Mouse (Mus musculus) forebrain, embryonic 16.5 days (tissue): ENCODE measurements at regions not wholly inside any gene's neighbourhood (a gene's known extent, or its start where the extent isn't known, plus 50 kb on each side); places are given as distances from the start of the nearest gene placed in this dataset.
"Not testable (repeated sequence)": the region's sequence is repeated elsewhere in the genome, so short reads cannot be mapped to it uniquely, and the experiment has no call there.

Experiments
- ATAC-seq: fragments of 200-750 bp; cut with Nextera tagmentation; 2 replicates; pipeline ENCODE4 v1.8.0; 2017; ENCODE audit warnings: mild to moderate bottlenecking, moderate library complexity
- H3K27ac ChIP-seq: fragments of 300-500 bp; sonication (generic); 2 replicates; pipeline ENCODE4 v1.5.1; 2014; ENCODE audit warnings: low read length, control low read depth
- H3K27me3 ChIP-seq: fragments of 300-500 bp; sonication (generic); replicated peaks from 2 replicates; pipeline ENCODE4 v1.6.1; 2014; ENCODE audit warnings: low read length; ENCODE audit not compliant: control insufficient read depth, insufficient read depth
- H3K36me3 ChIP-seq: fragments of 300-500 bp; sonication (generic); 2 replicates; pipeline ENCODE4 v1.6.1; 2014; ENCODE audit not compliant: control insufficient read depth, insufficient read depth
- H3K4me1 ChIP-seq: fragments of 300-500 bp; sonication (generic); replicated peaks from 2 replicates; pipeline ENCODE4 v1.6.1; 2014; ENCODE audit warnings: low read length; ENCODE audit not compliant: control insufficient read depth, insufficient read depth
- H3K4me2 ChIP-seq: fragments of 300-500 bp; sonication (generic); 2 replicates; pipeline ENCODE4 v1.6.1; 2014; ENCODE audit warnings: mild to moderate bottlenecking, low read length, control low read depth
- H3K4me3 ChIP-seq: fragments of 300-500 bp; sonication (generic); replicated peaks from 2 replicates; pipeline ENCODE4 v1.5.1; 2014; ENCODE audit warnings: mild to moderate bottlenecking, low read length, control low read depth
- H3K9ac ChIP-seq: fragments of 300-500 bp; sonication (generic); replicated peaks from 2 replicates; pipeline ENCODE4 v1.6.1; 2014; ENCODE audit warnings: low read depth, low read length, control low read depth
- H3K9me3 ChIP-seq: fragments of 300-500 bp; sonication (generic); 2 replicates; pipeline ENCODE4 v1.6.1; 2016; ENCODE audit warnings: low read length; ENCODE audit not compliant: control insufficient read depth
- WGBS: fragments of 180-500 bp; shearing (Covaris S2); extraction: QIAGEN DNeasy Blood & Tissue Kit; methylation state at CpG from one replicate; pipeline ENCODE4 v1.1.7; 2014; 5-methylcytosine and 5-hydroxymethylcytosine counted together

- Histone ChIP-seq H3K27ac (peak overlapping the region; percentile 48), H3K9me3 (no peaks in the 10 kb centered on the region), H3K27me3 (peaks cover 6% of the 10 kb centered on the region; the same call in 1 of the 2 replicates), H3K36me3 (no peaks in the 10 kb centered on the region), H3K4me1 (peaks cover 4% of the 10 kb centered on the region), H3K4me2 (peak overlapping the region; percentile 37), H3K9ac (no peak overlapping the region; the same call in 1 of the 2 replicates), H3K4me3 (peak overlapping the region; percentile 24)
- WGBS, result 35% methylated on average over 24 of the region's 24 CpGs
- ATAC-seq, result peak; percentile 96
Observed at GRCm38 (mm10) chr5:75410240-75411186, 164.2 kb upstream of the Kit start.

- not testable (repeated sequence) for H3K9ac ChIP-seq, H3K27me3 ChIP-seq, H3K4me3 ChIP-seq, ATAC-seq, H3K27ac ChIP-seq, H3K36me3 ChIP-seq, H3K4me2 ChIP-seq, H3K4me1 ChIP-seq
- 74% methylated on average over 2 of the region's 2 CpGs for WGBS
- H3K9me3 ChIP-seq, result peaks cover 10% of the 10 kb centered on the region
Observed at GRCm38 (mm10) chr5:75419282-75419681, 155.4 kb upstream of the Kit start.

GRCm38 (mm10) chr5:75432885-75433284 lies 141.8 kb upstream of the Kit start:
- no peak overlapping the region for H3K4me3 ChIP-seq
- no peaks in the 10 kb centered on the region for H3K36me3 ChIP-seq
- WGBS, result 92% methylated on average over 2 of the region's 2 CpGs
- H3K9me3 ChIP-seq, result no peaks in the 10 kb centered on the region
- no peak for ATAC-seq
- no peak overlapping the region for H3K27ac ChIP-seq
- H3K4me1 ChIP-seq, result no peaks in the 10 kb centered on the region
- no peak overlapping the region for H3K4me2 ChIP-seq
- H3K27me3 ChIP-seq, result no peaks in the 10 kb centered on the region
- no peak overlapping the region for H3K9ac ChIP-seq

GRCm38 (mm10) chr5:75437924-75438323 lies 136.8 kb upstream of the Kit start:
- H3K36me3 ChIP-seq, result no peaks in the 10 kb centered on the region
- no peak overlapping the region for H3K9ac ChIP-seq
- 62% methylated on average over 5 of the region's 5 CpGs for WGBS
- no peaks in the 10 kb centered on the region for H3K27me3 ChIP-seq
- no peak overlapping the region for H3K4me2 ChIP-seq
- no peaks in the 10 kb centered on the region for H3K9me3 ChIP-seq
- H3K27ac ChIP-seq, result no peak overlapping the region
- ATAC-seq, result no peak
- no peaks in the 10 kb centered on the region for H3K4me1 ChIP-seq
- no peak overlapping the region for H3K4me3 ChIP-seq

GRCm38 (mm10) chr5:75444024-75444604 lies 130.6 kb upstream of the Kit start:
- H3K9ac ChIP-seq, result no peak overlapping the region
- H3K4me2 ChIP-seq, result no peak overlapping the region
- no peak overlapping the region for H3K27ac ChIP-seq
- H3K9me3 ChIP-seq, result no peaks in the 10 kb centered on the region
- 0 out of 2 replicates have a peak, but pooled peaks cover 4% of the 10 kb centered on the region for H3K4me1 ChIP-seq
- H3K27me3 ChIP-seq, result no peaks in the 10 kb centered on the region
- no peak overlapping the region for H3K4me3 ChIP-seq
- WGBS, result 76% methylated on average over 3 of the region's 3 CpGs
- ATAC-seq, result no peak
- no peaks in the 10 kb centered on the region for H3K36me3 ChIP-seq

GRCm38 (mm10) chr5:75446386-75446785 lies 128.3 kb upstream of the Kit start:
- Histone ChIP-seq H3K9ac (no peak overlapping the region), H3K4me2 (no peak overlapping the region), H3K27me3 (no peaks in the 10 kb centered on the region), H3K27ac (no peak overlapping the region), H3K4me3 (no peak overlapping the region), H3K36me3 (no peaks in the 10 kb centered on the region), H3K4me1 (peaks cover 10% of the 10 kb centered on the region), H3K9me3 (no peaks in the 10 kb centered on the region)
- no peak for ATAC-seq
- 65% methylated on average over 1 of the region's 1 CpGs for WGBS

- peak; percentile 45 for ATAC-seq
Observed at GRCm38 (mm10) chr5:75449913-75450525, 124.7 kb upstream of the Kit start.

GRCm38 (mm10) chr5:75450564-75450963 lies 124.2 kb upstream of the Kit start:
- Histone ChIP-seq H3K9ac (no peak overlapping the region), H3K4me2 (no peak overlapping the region), H3K4me3 (no peak overlapping the region), H3K27me3 (no peaks in the 10 kb centered on the region), H3K9me3 (no peaks in the 10 kb centered on the region), H3K36me3 (no peaks in the 10 kb centered on the region), H3K4me1 (peaks cover 8% of the 10 kb centered on the region), H3K27ac (no peak overlapping the region)
- 47% methylated on average over 9 of the region's 9 CpGs for WGBS
- ATAC-seq, result no peak

More at GRCm38 (mm10) chr5:75449913-75450525, 124.7 kb upstream of the Kit start:
- Histone ChIP-seq H3K36me3 (no peaks in the 10 kb centered on the region), H3K27ac (no peak overlapping the region), H3K9ac (no peak overlapping the region), H3K9me3 (no peaks in the 10 kb centered on the region), H3K27me3 (no peaks in the 10 kb centered on the region), H3K4me3 (no peak overlapping the region), H3K4me1 (peaks cover 8% of the 10 kb centered on the region), H3K4me2 (no peak overlapping the region)
- 43% methylated on average over 21 of the region's 21 CpGs for whole genome bisulfite sequencing

- peaks cover 8% of the 10 kb centered on the region for H3K4me1 ChIP-seq
- H3K27me3 ChIP-seq, result no peaks in the 10 kb centered on the region
- 56% methylated on average over 5 of the region's 5 CpGs for WGBS
- no peaks in the 10 kb centered on the region for H3K36me3 ChIP-seq
- H3K27ac ChIP-seq, result no peak overlapping the region
- H3K9ac ChIP-seq, result no peak overlapping the region
- H3K4me3 ChIP-seq, result no peak overlapping the region
- no peak overlapping the region for H3K4me2 ChIP-seq
- no peaks in the 10 kb centered on the region for H3K9me3 ChIP-seq
- no peak for ATAC-seq
Observed at GRCm38 (mm10) chr5:75451081-75451480, 123.6 kb upstream of the Kit start.
